Mouse (Mus musculus) WW6 (cell line): ENCODE measurements at regions not wholly inside any gene's neighbourhood (a gene's known extent, or its start where the extent isn't known, plus 50 kb on each side); places are given as distances from the start of the nearest gene placed in this dataset.
A peak's percentile ranks its signal among the peaks of the same experiment; 100 is the strongest.

Experiments used
- DNase-seq: peaks from one replicate; pipeline ENCODE4 v3.0.0-alpha.2; 2013; ENCODE audit warnings: low read depth, low spot score

DNA sequence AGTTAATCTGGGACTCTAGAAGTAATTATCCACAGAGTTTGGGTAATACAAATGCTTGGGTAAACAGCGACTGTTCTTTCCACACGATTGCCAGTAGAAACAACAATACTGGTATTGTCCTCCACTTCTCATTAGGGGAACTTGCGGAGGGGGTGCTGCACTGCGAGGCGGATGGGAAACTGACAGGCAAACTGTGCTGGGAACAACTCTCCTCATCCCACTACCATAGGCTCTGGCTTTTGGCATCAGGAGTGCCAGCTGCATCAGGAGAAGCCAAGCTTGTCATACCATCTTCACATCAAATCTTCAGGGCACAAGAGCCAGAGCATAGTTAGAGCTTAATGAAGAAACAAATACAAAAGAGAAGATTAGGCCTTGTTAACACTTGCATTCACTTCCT lies 349.2 kb upstream of the Tmem161b start:
- DNase-seq, result no peak

DNA sequence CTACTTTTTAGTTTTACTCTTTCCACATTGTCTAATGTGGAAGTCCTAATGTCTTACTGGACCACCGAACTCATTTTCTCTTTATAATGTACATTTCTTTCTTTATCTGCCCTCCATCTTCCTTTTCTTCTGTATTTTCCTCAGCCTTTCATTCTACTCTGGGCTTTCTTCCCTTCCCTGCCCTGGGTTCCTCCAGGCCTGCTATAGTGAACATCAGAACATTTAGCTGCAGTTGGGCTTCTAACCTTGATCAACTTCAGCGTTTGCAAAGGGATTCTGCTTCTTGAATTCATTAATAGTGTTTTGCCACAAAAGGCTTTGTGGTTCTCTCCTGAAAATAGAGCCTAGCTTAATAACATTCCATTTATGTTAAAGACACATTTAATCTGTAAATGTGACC lies 342.5 kb upstream of the Tmem161b start:
- DNase-seq, result no peak

DNA sequence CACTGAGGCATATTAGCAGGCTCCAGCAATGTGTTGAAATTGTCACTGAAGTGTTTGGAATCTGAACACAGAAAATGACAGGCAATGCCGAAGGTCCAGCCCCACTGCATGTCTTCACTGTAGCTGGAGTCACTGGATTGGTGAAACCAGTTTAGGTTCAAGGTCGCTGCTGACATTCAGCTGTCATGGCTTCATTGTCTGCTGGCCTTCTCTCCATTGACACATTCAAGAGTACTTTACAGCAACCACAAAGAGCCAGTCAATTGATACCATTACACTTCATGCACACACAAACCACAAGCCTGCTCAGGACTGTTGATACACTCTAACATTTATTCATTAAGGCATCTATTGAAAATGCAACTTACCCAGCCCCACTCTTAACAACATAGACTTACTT lies 341.8 kb upstream of the Tmem161b start:
- DNase-seq, result no peak

DNA sequence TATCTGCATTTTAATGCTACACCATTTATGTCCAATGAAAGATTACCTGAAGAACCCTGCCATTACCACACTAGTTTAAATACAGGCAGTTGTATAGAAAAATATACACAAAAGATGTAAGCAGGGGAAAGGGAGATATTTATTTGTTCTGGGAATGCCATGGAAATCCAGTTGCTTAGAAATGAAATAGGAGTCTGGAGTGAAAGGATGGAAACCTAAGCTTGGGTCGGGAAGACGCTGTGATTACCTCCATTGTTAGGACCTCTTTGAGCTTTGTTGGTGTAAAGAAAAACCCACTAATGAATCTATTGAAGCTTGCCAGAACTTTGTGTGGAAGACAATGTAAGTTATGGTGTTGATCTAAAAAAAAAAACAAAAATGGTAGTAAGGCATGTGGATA lies 341.3 kb upstream of the Tmem161b start:
- no peak for DNase-seq

DNA sequence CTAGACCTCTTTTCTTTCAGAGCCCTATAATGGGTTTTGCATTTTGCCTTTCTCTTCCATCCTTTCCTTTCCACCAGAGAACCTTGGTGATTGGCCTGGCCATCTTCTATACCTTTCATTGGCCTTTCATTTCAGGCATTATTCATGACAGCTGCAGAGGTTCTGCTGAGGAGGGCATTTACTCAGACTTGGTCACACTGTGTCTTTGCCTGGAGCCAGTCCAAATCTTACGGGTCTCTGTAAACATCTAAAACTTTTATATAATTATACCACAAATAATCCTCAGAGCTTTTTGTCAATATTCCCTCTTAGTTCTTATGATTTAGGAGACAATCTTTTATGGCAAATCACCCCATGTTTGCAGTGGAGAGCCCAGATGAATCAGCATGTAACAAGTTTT lies 339.3 kb upstream of the Tmem161b start:
- no peak for DNase-seq

DNA sequence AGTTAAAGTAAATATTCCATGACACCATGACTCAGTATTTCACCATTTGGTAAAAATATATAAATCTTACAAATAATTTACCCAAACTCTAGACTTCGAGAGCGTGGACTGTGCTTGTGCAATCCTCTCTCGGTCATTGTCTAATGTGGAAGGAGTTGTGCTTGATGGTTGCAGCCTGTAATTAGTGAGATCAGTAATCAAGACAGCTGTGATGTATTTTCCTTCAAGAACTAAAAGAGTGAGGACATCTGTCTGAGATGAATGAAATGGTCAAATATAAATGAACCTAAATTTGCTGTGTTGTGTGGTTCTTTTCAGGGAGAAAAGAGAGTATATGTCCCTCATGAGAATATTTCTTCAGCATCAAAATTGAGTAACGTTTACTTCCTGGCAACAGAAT lies 338.3 kb upstream of the Tmem161b start:
- no peak for DNase-seq

DNA sequence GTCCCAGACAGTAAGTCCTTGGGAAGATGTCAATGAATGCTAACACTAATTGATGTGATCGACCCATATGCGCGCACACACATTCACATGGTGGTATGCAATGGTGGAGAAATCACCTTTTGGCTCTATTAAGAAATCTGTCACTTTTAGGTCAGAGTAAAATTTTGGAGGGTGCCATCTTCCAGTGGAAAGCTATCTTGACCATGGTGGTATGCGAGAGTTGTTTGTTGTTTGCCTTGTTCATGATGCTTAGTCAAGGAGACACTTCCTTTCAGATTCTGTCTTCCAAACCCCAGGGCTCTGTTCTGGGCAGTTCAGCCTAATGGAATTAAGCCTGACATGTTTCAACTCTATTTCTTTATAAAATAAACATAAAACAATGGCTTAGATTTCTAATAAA lies 337.9 kb upstream of the Tmem161b start:
- DNase-seq, result no peak

DNA sequence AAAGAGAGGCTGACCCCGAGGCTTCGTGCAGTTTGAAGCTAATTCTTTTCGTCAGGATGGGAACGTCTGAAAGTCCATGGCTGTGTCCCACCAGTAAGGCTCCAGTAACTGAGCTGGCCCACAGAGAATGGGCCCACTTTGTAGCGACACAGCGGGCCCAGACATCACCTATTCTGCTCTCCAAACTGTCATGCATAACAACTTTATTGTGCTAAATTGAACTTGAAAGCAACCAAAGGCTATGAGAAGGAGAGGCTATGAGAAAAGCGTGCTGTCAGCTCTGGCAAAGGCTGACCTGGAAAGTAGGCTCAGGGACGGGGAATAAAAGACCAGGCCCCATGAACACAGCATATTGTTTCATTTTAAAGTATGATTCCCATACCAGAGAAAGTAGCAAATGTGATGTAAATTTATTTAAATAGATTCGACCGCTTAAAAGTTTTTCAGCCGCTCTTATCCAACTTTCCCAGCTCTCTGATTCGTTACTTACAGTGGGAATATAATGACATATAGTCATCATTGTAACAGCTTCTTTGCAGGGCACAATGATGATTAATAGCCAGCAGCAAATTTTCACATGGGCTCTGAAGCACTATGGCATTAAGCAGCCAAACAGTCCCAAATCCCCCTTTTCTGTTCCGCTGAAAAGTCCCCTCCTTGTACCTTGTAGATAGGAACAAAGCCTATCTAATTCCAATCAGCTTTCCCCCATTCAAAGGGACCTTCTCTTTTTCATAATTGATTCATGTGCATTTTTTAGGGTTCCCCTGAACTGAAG lies 337.1 kb upstream of the Tmem161b start:
- DNase-seq, result no peak

DNA sequence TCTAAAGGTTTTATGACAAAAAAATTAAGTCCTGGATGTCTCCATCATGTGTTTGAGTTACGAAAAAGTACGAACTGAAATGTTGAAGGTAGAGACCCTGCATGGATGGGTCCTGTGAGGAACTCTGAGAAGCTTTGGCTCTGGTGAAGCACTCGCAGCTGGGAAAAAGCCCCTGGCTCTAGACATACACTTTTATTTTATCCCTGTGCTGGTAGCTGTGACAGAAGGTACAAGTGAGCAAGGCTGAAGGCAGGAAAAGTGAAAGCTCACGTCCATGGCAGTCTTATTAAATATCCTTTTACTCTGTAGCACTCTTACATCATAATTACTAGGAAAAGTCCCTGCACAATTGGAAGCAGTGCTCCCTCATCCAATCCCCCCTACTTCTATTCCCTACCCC lies 336.4 kb upstream of the Tmem161b start:
- DNase-seq, result no peak

DNA sequence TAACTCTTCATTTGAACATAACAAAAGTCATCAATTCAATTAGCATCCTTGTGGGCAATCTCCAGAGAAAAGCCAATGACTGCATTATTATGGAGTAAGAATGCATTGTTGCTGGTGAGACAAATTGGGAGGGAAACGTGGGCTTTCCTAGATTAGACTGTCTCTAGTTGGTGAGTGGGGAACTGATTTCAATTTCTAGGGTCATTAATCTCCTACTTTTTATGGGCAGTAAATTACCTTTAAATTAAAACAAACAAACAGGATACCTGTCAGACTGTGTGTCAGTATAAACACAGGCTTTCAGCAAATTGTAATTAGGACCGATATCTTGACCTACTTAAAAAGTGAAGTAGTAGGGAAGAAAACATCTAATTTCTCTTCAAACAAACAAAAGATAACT lies 307.4 kb upstream of the Tmem161b start:
- DNase-seq, result no peak

DNA sequence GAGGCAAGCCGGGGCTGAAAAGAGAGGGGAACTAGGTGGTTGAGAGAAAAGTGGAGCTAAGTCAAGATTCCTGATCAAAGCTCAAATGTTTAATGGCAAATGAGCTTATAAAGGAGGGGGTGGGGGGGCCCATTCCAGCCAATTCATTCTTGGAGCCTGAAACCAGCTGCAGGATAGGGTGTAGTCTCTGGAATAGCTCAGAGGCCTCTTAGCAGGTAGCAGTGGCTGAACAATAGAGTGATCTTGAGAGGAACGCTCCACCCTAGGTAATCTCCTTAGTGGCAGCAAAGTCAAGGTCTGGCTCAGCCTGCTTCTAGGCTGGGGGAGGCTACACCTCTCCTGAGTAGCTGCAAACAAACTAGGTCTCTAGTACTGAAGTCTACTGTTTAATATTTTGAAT lies 289.3 kb upstream of the Tmem161b start:
- peak; percentile 33 for DNase-seq

DNA sequence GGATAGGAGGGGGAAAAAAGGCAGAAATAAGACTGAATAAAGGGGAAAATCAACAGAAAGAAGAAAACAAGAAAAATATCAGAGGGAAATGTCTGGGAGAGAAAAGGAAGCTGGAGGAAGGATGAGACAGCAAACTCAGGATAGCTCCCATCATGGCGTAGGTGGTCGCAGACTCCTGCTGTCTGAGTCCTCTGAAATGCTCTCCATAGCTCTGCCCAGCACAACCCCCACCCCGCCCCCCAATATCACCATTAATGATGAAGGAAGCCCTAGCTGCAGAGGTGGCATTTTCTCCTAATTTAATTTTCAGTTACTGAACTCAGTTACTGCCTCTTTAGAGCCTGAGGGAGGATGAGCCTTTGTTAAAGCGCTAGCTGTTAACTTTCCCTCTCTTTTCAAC lies 275.6 kb upstream of the Tmem161b start:
- no peak for DNase-seq

DNA sequence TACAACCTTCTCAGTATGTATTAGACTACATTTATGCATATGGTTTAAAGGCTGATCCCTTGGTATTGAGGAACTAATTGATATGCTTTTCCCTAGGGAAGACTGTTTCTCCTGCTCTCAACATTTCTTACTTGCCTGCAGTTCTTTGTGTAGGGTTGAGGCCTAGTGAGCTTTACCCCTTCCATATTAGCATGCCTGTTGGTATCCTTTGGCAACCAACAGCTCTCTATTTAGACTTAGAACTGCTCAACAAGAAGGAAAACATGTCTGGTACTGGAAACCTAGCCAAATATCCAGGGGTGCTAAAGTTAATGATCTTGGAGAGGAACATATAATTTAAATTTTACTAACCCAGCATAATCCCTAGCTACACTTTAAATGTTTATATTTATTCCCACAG lies 270.9 kb upstream of the Tmem161b start:
- no peak for DNase-seq

DNA sequence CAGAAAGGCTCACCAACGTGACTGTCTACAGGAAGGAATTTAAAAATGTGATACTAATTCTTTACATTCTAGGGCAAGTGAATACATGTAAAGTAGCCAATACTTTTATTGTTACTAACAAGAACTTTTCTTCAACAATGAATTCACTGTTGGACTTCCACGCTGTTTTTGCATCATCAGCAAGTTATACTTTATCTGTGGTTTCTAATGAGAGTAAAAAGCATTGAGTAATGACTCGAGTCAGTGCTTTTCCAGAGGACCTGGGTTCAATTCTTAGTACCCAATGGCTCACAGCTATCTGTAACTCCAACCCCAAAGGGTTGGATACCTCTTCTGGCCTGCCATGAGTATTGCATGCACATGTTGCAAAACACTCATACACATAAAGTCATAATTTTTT lies 270.3 kb upstream of the Tmem161b start:
- no peak for DNase-seq

DNA sequence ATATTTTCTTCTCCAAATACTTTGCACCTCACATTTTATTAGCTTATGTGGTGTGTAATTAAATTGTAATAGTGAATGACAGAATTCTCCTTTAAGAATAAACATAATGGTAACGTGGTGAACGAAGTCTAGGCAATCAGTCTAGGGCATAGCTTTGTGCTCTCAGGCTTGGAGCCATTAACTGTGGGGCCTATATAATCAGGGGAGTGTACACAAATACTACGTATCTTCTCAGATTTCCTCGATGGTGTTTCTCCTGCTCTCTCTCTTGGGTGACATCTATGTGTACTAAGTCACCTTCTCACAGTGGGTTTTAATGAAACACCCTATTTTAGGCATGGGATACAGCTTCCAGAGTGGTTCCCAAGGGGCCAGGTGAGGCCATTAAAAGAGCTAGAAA lies 269.7 kb upstream of the Tmem161b start:
- no peak for DNase-seq

DNA sequence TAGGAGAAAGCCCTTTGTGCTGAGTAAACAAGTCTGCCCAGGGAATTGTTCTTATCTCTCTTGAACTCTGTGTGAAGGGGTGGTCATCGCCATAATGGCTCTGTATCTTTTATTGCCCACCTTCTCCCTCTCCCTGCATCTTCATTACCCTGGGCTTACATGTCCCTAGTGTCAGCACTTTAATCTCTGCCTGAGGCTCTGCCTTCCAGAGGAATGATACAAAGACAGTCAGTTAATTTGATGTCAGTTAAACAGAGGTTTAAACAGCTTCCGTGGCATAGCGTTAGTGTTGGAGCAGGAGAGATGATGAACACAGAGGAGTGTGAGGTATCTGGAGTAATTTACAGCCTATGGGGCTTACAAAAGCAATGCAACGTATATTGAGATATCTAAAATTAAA lies 269.2 kb upstream of the Tmem161b start:
- DNase-seq, result no peak

DNA sequence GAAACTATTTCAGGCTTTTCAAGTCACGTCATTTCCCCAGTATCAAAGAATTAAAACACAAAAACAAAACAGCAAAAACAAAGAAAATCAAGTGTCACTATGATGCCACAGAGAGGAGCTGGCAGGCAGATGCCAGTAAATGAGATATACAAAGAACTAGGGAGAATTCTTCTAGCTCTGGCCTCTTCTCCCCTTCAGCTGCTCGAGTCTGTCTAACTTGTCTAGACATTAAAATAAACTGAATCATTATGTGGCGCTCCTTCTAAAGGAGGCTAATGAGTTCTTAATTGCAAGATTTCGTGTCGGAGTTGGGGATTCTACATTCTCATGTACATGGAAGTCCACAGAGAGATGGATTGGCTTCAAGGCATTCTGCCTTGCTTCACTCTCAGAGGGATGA lies 266.4 kb upstream of the Tmem161b start:
- no peak for DNase-seq

DNA sequence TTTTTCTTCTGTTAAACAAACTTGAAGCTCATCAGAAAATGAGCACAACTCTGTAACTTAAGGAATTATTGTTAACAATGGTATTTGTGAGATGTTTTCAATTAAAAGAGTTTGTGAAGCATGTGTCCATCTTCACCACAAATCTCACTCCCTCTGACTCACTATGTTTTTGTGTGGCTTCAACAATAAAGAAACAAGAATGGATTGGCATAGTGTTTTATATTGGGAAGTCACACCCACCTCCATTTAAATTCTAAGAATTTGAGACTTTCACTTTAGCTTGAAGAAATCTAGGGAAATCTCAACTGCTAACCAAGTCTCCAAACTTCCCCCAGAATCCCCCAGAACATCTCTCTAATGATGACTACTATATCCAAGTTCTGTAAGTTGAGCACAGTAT lies 243.6 kb upstream of the Tmem161b start:
- DNase-seq, result no peak

DNA sequence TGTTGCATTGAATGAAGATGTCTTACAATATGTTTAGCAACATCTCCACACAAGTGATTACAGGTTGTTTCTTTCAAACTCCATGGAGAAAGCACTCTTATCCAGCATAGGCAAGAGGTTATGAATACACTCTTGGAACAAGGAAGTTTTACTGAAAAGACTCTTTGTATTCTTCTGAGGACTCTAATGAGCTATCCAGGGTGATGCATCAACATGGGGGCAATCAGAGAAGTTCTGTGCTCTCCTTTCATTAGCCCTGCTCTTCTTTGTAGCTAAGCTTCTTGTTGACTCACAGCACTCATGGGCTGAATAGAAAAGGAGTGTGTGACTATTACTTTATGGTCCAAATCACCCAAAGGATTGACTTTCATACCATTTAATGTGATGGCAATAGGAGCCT lies 242.6 kb upstream of the Tmem161b start:
- DNase-seq, result no peak

DNA sequence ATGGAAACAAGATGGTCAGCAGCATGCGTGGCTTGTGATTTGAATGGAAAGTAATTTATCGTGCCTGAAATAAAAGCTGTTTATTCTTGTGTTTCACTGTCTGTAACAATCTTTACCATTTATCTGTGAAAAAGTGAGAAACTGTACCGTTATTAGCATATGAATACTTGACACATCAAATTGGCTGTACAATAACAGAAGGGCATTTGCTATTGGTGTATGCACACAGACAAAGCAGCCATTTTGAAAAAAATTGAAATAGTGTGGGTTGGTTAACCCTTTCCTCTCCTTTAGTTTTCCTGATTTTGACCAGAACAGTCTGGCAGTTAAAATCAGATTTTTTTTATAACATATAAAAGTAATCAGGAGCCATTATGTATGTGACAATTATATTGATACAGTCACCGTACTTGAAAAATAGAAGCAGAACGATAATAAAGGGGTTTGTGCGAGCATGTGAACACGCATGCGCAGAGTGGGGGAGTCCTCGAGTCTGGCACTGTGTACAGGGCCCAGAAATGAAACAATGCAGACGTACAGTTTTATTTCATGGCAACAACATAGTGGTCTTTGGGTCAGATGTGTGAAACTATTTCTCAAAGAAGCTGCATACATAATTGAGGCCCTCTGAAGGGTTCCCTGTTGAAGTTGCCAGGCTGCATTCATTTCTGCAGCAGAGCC lies 237.3 kb upstream of the Tmem161b start:
- no peak for DNase-seq

DNA sequence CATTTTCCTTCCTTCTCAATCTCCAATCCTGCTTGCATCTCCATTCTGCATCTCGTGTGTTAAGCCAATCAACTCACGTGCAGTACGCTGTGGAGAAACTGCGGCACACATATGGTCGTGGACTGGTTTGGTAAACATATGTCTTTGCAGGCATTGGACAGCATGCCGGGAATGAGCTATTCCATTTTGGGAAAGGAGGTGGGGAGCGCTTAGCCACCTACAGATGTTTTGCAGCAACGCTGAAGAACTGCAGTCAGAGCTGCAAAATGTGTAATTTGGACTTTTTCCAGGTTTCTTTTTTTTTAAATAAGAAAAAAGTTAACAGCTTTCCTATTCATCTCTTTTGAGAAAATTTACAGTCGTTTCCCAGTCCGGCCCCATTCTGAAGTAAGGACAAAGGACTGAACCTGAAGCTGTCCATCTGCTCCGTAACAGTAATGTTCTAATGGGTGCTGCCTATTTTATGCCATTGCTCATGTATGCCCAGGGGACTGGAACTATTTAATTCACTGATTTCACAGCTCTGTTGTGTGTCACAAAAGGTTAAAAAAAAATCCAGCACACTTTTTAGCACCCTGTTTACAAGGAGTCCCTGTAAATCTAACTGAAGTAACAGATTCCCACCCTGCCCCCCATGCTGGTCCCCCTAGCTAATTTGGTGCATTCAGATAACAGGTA lies 234.2 kb upstream of the Tmem161b start:
- DNase-seq, result no peak

DNA sequence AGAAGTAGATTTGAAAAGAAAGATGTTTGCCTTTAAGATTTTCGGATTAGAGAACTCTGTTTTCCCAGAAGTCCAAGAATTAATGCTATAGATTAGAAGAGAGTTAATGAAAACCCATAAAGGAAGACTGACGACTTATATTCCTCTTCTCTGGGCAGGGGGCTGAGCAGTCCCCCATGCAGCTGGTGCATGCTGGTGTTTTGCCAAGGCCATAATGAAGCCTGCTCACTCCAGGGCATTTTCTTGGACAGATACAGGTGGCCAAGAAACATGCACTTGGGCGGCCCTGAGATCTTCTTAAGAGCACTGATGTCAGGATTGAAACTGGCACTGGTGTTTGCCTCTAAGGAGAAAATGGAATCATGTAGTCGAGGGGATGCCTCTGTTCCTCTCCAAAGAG lies 233.6 kb upstream of the Tmem161b start:
- no peak for DNase-seq
